Mouse (Mus musculus): ENCODE results near the gene Ccdc162. TPM values are rescaled to one million over a fixed set of nuclear protein-coding genes. Genes with fewer than 3 reads are reported as not detected.
A peak's percentile ranks its signal among the peaks of the same experiment; 100 is the strongest.

Gene Ccdc162
- polyA plus RNA-seq, 1 experiment from 2014 or later: 0.32 TPM

- H3K4me3 ChIP-seq: no peak overlapping the region
- H3K36me3 ChIP-seq: peaks cover 44% of the 10 kb centered on the region
- no peaks in the 10 kb centered on the region for H3K27me3 ChIP-seq (ENCODE audit: low read depth, poor library complexity, severe bottlenecking)
- H3K9me3 ChIP-seq (replicated peaks): no peaks in the 10 kb centered on the region
- H3K4me1 ChIP-seq: peaks cover 9% of the 10 kb centered on the region
- 97% methylated on average over 3 of the region's 3 CpGs for WGBS
- no peak overlapping the region for H3K27ac ChIP-seq (replicated peaks)
- no peak for DNase-seq (ENCODE audit: low spot score)
These were observed 16.8 kb upstream of the Ccdc162 start for GRCm38 (mm10) chr10:41733214-41733613.

- H3K9me3 ChIP-seq (replicated peaks): peaks cover 3% of the 10 kb centered on the region; the same call in 1 of the 2 replicates
- peaks cover 44% of the 10 kb centered on the region for H3K36me3 ChIP-seq
- 92% methylated on average over 4 of the region's 4 CpGs for WGBS
- no peak overlapping the region for H3K27ac ChIP-seq (replicated peaks)
- peaks cover 9% of the 10 kb centered on the region for H3K4me1 ChIP-seq
- H3K27me3 ChIP-seq (ENCODE audit: low read depth, poor library complexity, severe bottlenecking): no peaks in the 10 kb centered on the region
- no peak for DNase-seq (ENCODE audit: low spot score)
- H3K4me3 ChIP-seq: no peak overlapping the region
These were observed 15.5 kb upstream of the Ccdc162 start for GRCm38 (mm10) chr10:41731932-41732331.

GRCm38 (mm10) chr10:41730746-41731145, 14.3 kb upstream of the Ccdc162 start:
- H3K27ac ChIP-seq (replicated peaks): no peak overlapping the region
- WGBS: 95% methylated on average over 10 of the region's 10 CpGs
- no peak for DNase-seq (ENCODE audit: low spot score)
- H3K4me1 ChIP-seq: peaks cover 8% of the 10 kb centered on the region
- no peaks in the 10 kb centered on the region for H3K27me3 ChIP-seq (ENCODE audit: low read depth, poor library complexity, severe bottlenecking)
- H3K4me3 ChIP-seq: no peak overlapping the region
- peaks cover 3% of the 10 kb centered on the region; the same call in 1 of the 2 replicates for H3K9me3 ChIP-seq (replicated peaks)
- H3K36me3 ChIP-seq: peaks cover 42% of the 10 kb centered on the region

GRCm38 (mm10) chr10:41726215-41726614, 9.8 kb upstream of the Ccdc162 start:
- 89% methylated on average over 9 of the region's 9 CpGs for WGBS
- peaks cover 51% of the 10 kb centered on the region for H3K36me3 ChIP-seq
- peaks cover 3% of the 10 kb centered on the region; the same call in 1 of the 2 replicates for H3K9me3 ChIP-seq (replicated peaks)
- H3K27me3 ChIP-seq (ENCODE audit: low read depth, poor library complexity, severe bottlenecking): no peaks in the 10 kb centered on the region
- no peak overlapping the region for H3K27ac ChIP-seq (replicated peaks)
- no peaks in the 10 kb centered on the region for H3K4me1 ChIP-seq
- no peak overlapping the region for H3K4me3 ChIP-seq
- DNase-seq (ENCODE audit: low spot score): no peak

GRCm38 (mm10) chr10:41719587-41719986, 3.2 kb upstream of the Ccdc162 start:
- Histone ChIP-seq H3K36me3 (peaks cover 16% of the 10 kb centered on the region), H3K9me3 (replicated peaks) (no peaks in the 10 kb centered on the region), H3K4me1 (peaks cover 28% of the 10 kb centered on the region), H3K27me3 (ENCODE audit: low read depth, poor library complexity, severe bottlenecking) (no peaks in the 10 kb centered on the region), H3K4me3 (no peak overlapping the region), H3K27ac (replicated peaks) (no peak overlapping the region)
- 72% methylated on average over 9 of the region's 9 CpGs for WGBS
- no peak for DNase-seq (ENCODE audit: low spot score)

- Histone ChIP-seq H3K36me3 (0 out of 2 replicates have a peak, but pooled peaks cover 5% of the 10 kb centered on the region), H3K27me3 (ENCODE audit: low read depth, poor library complexity, severe bottlenecking) (no peaks in the 10 kb centered on the region), H3K4me3 (no peak overlapping the region), H3K27ac (replicated peaks) (no peak overlapping the region), H3K4me1 (peaks cover 35% of the 10 kb centered on the region), H3K9me3 (replicated peaks) (no peaks in the 10 kb centered on the region)
- 90% methylated on average over 14 of the region's 14 CpGs for WGBS
- DNase-seq (ENCODE audit: low spot score): no peak
These were observed 877 bp downstream of the Ccdc162 start for GRCm38 (mm10) chr10:41715557-41715956.

GRCm38 (mm10) chr10:41711467-41711866, 5.0 kb downstream of the Ccdc162 start:
- Histone ChIP-seq H3K4me3 (no peak overlapping the region), H3K4me1 (peaks cover 23% of the 10 kb centered on the region), H3K27me3 (ENCODE audit: low read depth, poor library complexity, severe bottlenecking) (no peaks in the 10 kb centered on the region), H3K27ac (replicated peaks) (no peak overlapping the region), H3K9me3 (replicated peaks) (no peaks in the 10 kb centered on the region), H3K36me3 (0 out of 2 replicates have a peak, but pooled peaks cover 5% of the 10 kb centered on the region)
- 46% methylated on average over 7 of the region's 7 CpGs for WGBS
- DNase-seq (ENCODE audit: low spot score): no peak

GRCm38 (mm10) chr10:41710773-41711172, 5.7 kb downstream of the Ccdc162 start:
- WGBS: 95% methylated on average over 8 of the region's 8 CpGs
- H3K4me1 ChIP-seq: peaks cover 16% of the 10 kb centered on the region
- DNase-seq (ENCODE audit: low spot score): no peak

GRCm38 (mm10) chr10:41709341-41709740, 7.1 kb downstream of the Ccdc162 start:
- H3K9me3 ChIP-seq (replicated peaks): no peaks in the 10 kb centered on the region
- no peaks in the 10 kb centered on the region for H3K36me3 ChIP-seq
- H3K4me1 ChIP-seq: peaks cover 8% of the 10 kb centered on the region
- 90% methylated on average over 8 of the region's 8 CpGs for WGBS
- DNase-seq (ENCODE audit: low spot score): no peak
- no peaks in the 10 kb centered on the region for H3K27me3 ChIP-seq (ENCODE audit: low read depth, poor library complexity, severe bottlenecking)
- no peak overlapping the region for H3K27ac ChIP-seq (replicated peaks)
- no peak overlapping the region for H3K4me3 ChIP-seq

More at GRCm38 (mm10) chr10:41710773-41711172, 5.7 kb downstream of the Ccdc162 start:
- Histone ChIP-seq H3K27me3 (ENCODE audit: low read depth, poor library complexity, severe bottlenecking) (no peaks in the 10 kb centered on the region), H3K4me3 (no peak overlapping the region), H3K27ac (replicated peaks) (no peak overlapping the region), H3K9me3 (replicated peaks) (no peaks in the 10 kb centered on the region), H3K36me3 (0 out of 2 replicates have a peak, but pooled peaks cover 5% of the 10 kb centered on the region)

GRCm38 (mm10) chr10:41699669-41700068, 16.8 kb downstream of the Ccdc162 start:
- H3K27ac ChIP-seq (replicated peaks): no peak overlapping the region
- 88% methylated on average over 5 of the region's 5 CpGs for WGBS
- no peak for DNase-seq (ENCODE audit: low spot score)
- no peaks in the 10 kb centered on the region for H3K27me3 ChIP-seq (ENCODE audit: low read depth, poor library complexity, severe bottlenecking)
- no peaks in the 10 kb centered on the region for H3K36me3 ChIP-seq
- H3K4me3 ChIP-seq: no peak overlapping the region
- no peaks in the 10 kb centered on the region for H3K4me1 ChIP-seq
- H3K9me3 ChIP-seq (replicated peaks): no peaks in the 10 kb centered on the region

GRCm38 (mm10) chr10:41697040-41697439, 19.4 kb downstream of the Ccdc162 start:
- H3K27me3 ChIP-seq (ENCODE audit: low read depth, poor library complexity, severe bottlenecking): no peaks in the 10 kb centered on the region
- H3K4me3 ChIP-seq: no peak overlapping the region
- no peaks in the 10 kb centered on the region for H3K4me1 ChIP-seq
- WGBS: 88% methylated on average over 11 of the region's 11 CpGs
- DNase-seq (ENCODE audit: low spot score): no peak
- H3K27ac ChIP-seq (replicated peaks): no peak overlapping the region
- no peaks in the 10 kb centered on the region for H3K9me3 ChIP-seq (replicated peaks)
- H3K36me3 ChIP-seq: no peaks in the 10 kb centered on the region

- Histone ChIP-seq H3K9me3 (replicated peaks) (no peaks in the 10 kb centered on the region; the same call in 1 of the 2 replicates), H3K27me3 (ENCODE audit: low read depth, poor library complexity, severe bottlenecking) (peaks cover 6% of the 10 kb centered on the region), H3K4me3 (no peak overlapping the region), H3K4me1 (peaks cover 6% of the 10 kb centered on the region), H3K27ac (replicated peaks) (no peak overlapping the region), H3K36me3 (no peaks in the 10 kb centered on the region)
- WGBS: 49% methylated on average over 4 of the region's 4 CpGs
- DNase-seq (ENCODE audit: low spot score): no peak
These were observed 25.5 kb downstream of the Ccdc162 start for GRCm38 (mm10) chr10:41690978-41691377.

GRCm38 (mm10) chr10:41689941-41690887, 26.2 kb downstream of the Ccdc162 start:
- Histone ChIP-seq H3K9me3 (replicated peaks) (no peaks in the 10 kb centered on the region; the same call in 1 of the 2 replicates), H3K36me3 (no peaks in the 10 kb centered on the region), H3K4me3 (peak overlapping the region; percentile 60), H3K27ac (replicated peaks) (peak overlapping the region; percentile 58; the same call in 1 of the 2 replicates), H3K27me3 (ENCODE audit: low read depth, poor library complexity, severe bottlenecking) (peaks cover 11% of the 10 kb centered on the region), H3K4me1 (peaks cover 6% of the 10 kb centered on the region)
- peak; percentile 71 for DNase-seq (ENCODE audit: low spot score)
- 22% methylated on average over 24 of the region's 24 CpGs for WGBS
